8 mouse cellular contexts compared by ENCODE assay signal in genomic region chr17:24558600-24559099, GRCm38 (mm10). TPM values are rescaled to one million over a fixed set of nuclear protein-coding genes. Genes with fewer than 3 reads are reported as not detected.
A peak's percentile ranks its signal among the peaks of the same experiment; 100 is the strongest.
DNase-seq lines count a peak whose midpoint lies in the region; TF ChIP-seq lines count a peak whose summit lies in the region.

No protein-coding gene starts in this region.

- H3K4me3 ChIP-seq in layer of hippocampus, adult 2 months: peak overlapping the region; percentile 30; the same call in 1 of the 2 replicates

- peak overlapping the region; percentile 92 for H3K27ac ChIP-seq in layer of hippocampus, adult 2 months

- DNase-seq in layer of hippocampus, adult 2 months (ENCODE audit: low spot score in 2 of 2): no peak
- DNase-seq in layer of hippocampus, adult 9-11 months: no peak
- peak; percentile 58 for DNase-seq in heart, adult 18-20 months
- peak; percentile 36 for DNase-seq in kidney, adult 9 months
- peak; percentile 68 for DNase-seq in lung, postnatal 36 days
- DNase-seq in layer of hippocampus, adult 9-10 months (ENCODE audit: low spot score): no peak
- DNase-seq in cerebellum, adult 9-10 months: no peak
- DNase-seq in T-cell, adult 2 months (ENCODE audit: low spot score): no peak

- TF ChIP-seq CTCF in layer of hippocampus, adult 2 months (conservative IDR thresholded peaks at IDR 0.05): no peak

RNA-seq across cellular contexts. Expression of gene Pkd1, which starts 9.0 kb away (rescaled TPM):
- total RNA-seq in layer of hippocampus, adult 2 months (2021): 10 to 100 TPM; 87.0 to 93.3 TPM
- 10 to 100 TPM; 34.1 to 34.5 TPM for total RNA-seq in heart, adult 18-20 months (2021)

RNA-seq across cellular contexts. Expression of gene Rab26, which starts 24.6 kb away (rescaled TPM):
- 10 to 100 TPM; 78.2 to 82.2 TPM for total RNA-seq in layer of hippocampus, adult 2 months (2021)
- not detected for total RNA-seq in heart, adult 18-20 months (2021)

RNA-seq across cellular contexts. Expression of gene Traf7, which starts 30.9 kb away (rescaled TPM):
- total RNA-seq in layer of hippocampus, adult 2 months (2021): 10 to 100 TPM; 87.9 to 95.5 TPM
- 10 to 100 TPM; 35.8 to 38.5 TPM for total RNA-seq in heart, adult 18-20 months (2021)

Comparison
In these comparisons a context has a peak if more than half of its experiments do, and no peak if none do; other contexts are left out.
1. DNase-seq: peak in heart, adult 18-20 months (2 of 2), kidney, adult 9 months (single experiment) and lung, postnatal 36 days (single experiment); none in layer of hippocampus, adult 2 months (0 of 2), layer of hippocampus, adult 9-11 months (single experiment), layer of hippocampus, adult 9-10 months (single experiment), cerebellum, adult 9-10 months (single experiment) and T-cell, adult 2 months (single experiment).
2. RNA of gene Rab26, which starts 24.6 kb away (total RNA-seq): 78.2 to 82.2 TPM in layer of hippocampus, adult 2 months; not detected in heart, adult 18-20 months; every median in the first group is over 10 times any median in the second.